Mouse (Mus musculus): ENCODE data around the gene Cdk19. TPM values are rescaled to one million over a fixed set of nuclear protein-coding genes. Genes with fewer than 3 reads are reported as not detected.
A peak's percentile ranks its signal among the peaks of the same experiment; 100 is the strongest.

Gene Cdk19
- polyA plus RNA-seq, 1 experiment, result 5.1 TPM

- peak; percentile 99 for DNase-seq (ENCODE audit: low read depth)
These were observed 9.5 kb downstream of the Cdk19 start for GRCm38 (mm10) chr10:40348566-40349536.

GRCm38 (mm10) chr10:40349631-40350177, 10.3 kb downstream of the Cdk19 start:
- no peak for DNase-seq (ENCODE audit: low read depth)

- DNase-seq (ENCODE audit: low read depth), result no peak
These were observed 11.0 kb downstream of the Cdk19 start for GRCm38 (mm10) chr10:40350245-40350932.

GRCm38 (mm10) chr10:40351156-40351555, 11.8 kb downstream of the Cdk19 start:
- no peak for DNase-seq (ENCODE audit: low read depth)

- DNase-seq (ENCODE audit: low read depth), result no peak
These were observed 14.7 kb downstream of the Cdk19 start for GRCm38 (mm10) chr10:40354081-40354480.

GRCm38 (mm10) chr10:40354556-40354955, 15.2 kb downstream of the Cdk19 start:
- DNase-seq (ENCODE audit: low read depth), result no peak

- DNase-seq (ENCODE audit: low read depth), result no peak
These were observed 18.8 kb downstream of the Cdk19 start for GRCm38 (mm10) chr10:40358166-40358565.

GRCm38 (mm10) chr10:40359131-40359530, 19.8 kb downstream of the Cdk19 start:
- no peak for DNase-seq (ENCODE audit: low read depth)

GRCm38 (mm10) chr10:40363004-40363403, 23.6 kb downstream of the Cdk19 start:
- DNase-seq (ENCODE audit: low read depth), result no peak

GRCm38 (mm10) chr10:40364642-40365361, 25.4 kb downstream of the Cdk19 start:
- DNase-seq (ENCODE audit: low read depth), result no peak

GRCm38 (mm10) chr10:40365991-40366390, 26.6 kb downstream of the Cdk19 start:
- DNase-seq (ENCODE audit: low read depth), result no peak

GRCm38 (mm10) chr10:40368516-40368915, 29.2 kb downstream of the Cdk19 start:
- no peak for DNase-seq (ENCODE audit: low read depth)

GRCm38 (mm10) chr10:40370156-40370555, 30.8 kb downstream of the Cdk19 start:
- no peak for DNase-seq (ENCODE audit: low read depth)

GRCm38 (mm10) chr10:40371184-40371913, 32.0 kb downstream of the Cdk19 start:
- DNase-seq (ENCODE audit: low read depth), result no peak

GRCm38 (mm10) chr10:40371914-40372675, 32.7 kb downstream of the Cdk19 start:
- DNase-seq (ENCODE audit: low read depth), result peak; percentile 86

- no peak for DNase-seq (ENCODE audit: low read depth)
These were observed 34.4 kb downstream of the Cdk19 start for GRCm38 (mm10) chr10:40373749-40374148.

GRCm38 (mm10) chr10:40374828-40375227, 35.5 kb downstream of the Cdk19 start:
- DNase-seq (ENCODE audit: low read depth), result no peak

GRCm38 (mm10) chr10:40376286-40376685, 36.9 kb downstream of the Cdk19 start:
- DNase-seq (ENCODE audit: low read depth), result no peak

- DNase-seq (ENCODE audit: low read depth), result no peak
These were observed 38.9 kb downstream of the Cdk19 start for GRCm38 (mm10) chr10:40378284-40378683.

GRCm38 (mm10) chr10:40379682-40380081, 40.3 kb downstream of the Cdk19 start:
- DNase-seq (ENCODE audit: low read depth), result peak; percentile 8
